ENCODE assay signal across 17 mouse cellular contexts in genomic region chr1:135817595-135817994, GRCm38 (mm10). TPM values are rescaled to one million over a fixed set of nuclear protein-coding genes. Genes with fewer than 3 reads are reported as not detected.
A peak's percentile ranks its signal among the peaks of the same experiment; 100 is the strongest.
DNase-seq lines count a peak whose midpoint lies in the region; ATAC-seq and TF ChIP-seq lines count a peak whose summit lies in the region.
"Had no signal": no experiment of that assay in that cellular context is flagged by ENCODE, and none has a peak within 500 bp of the region (broad histone marks: within the 10 kb centered on the region; RNA-seq: fewer than 3 reads in every experiment).

No protein-coding gene starts in this region.

- H3K4me1 ChIP-seq in hindbrain, embryonic 13.5 days (replicated peaks) = peaks cover 22% of the 10 kb centered on the region
- H3K4me1 ChIP-seq in hindbrain, embryonic 14.5 days (replicated peaks; ENCODE audit: control insufficient read depth, insufficient read depth, low read length) = peaks cover 11% of the 10 kb centered on the region
- H3K4me1 ChIP-seq in intestine, postnatal 0 days (replicated peaks; ENCODE audit: control insufficient read depth, insufficient read depth, low read length) = peaks cover 20% of the 10 kb centered on the region

- WGBS in hindbrain, embryonic 13.5 days = 75% methylated on average over 4 of the region's 4 CpGs
- WGBS in hindbrain, embryonic 14.5 days = 80% methylated on average over 4 of the region's 4 CpGs
- WGBS in intestine, postnatal 0 days = 33% methylated on average over 4 of the region's 4 CpGs

- DNase-seq in hindbrain, embryonic 14.5 days (ENCODE audit: low spot score) = no peak
- peak; percentile 62 for DNase-seq in CD4-positive, CD25-positive, alpha-beta regulatory T cell, adult 2 months (ENCODE audit: low read depth, low spot score)
- no peak for DNase-seq in urinary bladder, adult 2 months (ENCODE audit: low spot score)
- DNase-seq in urinary bladder, adult 18-20 months (ENCODE audit: low spot score in 2 of 2) = no peak
- DNase-seq: adrenal gland, postnatal 14 days; cerebellum, adult 18-20 months; kidney, postnatal 36 days; right cerebral cortex, postnatal 14 days had no signal

- H3K27me3 ChIP-seq in hindbrain, embryonic 13.5 days = peaks cover 76% of the 10 kb centered on the region
- peaks cover 49% of the 10 kb centered on the region for H3K27me3 ChIP-seq in hindbrain, embryonic 14.5 days (ENCODE audit: control insufficient read depth, insufficient read depth, low read length)
- H3K27me3 ChIP-seq in intestine, postnatal 0 days (replicated peaks; ENCODE audit: control insufficient read depth, insufficient read depth, low read length) = no peaks in the 10 kb centered on the region

- no peaks in the 10 kb centered on the region for H3K36me3 ChIP-seq in hindbrain, embryonic 13.5 days
- H3K36me3 ChIP-seq in hindbrain, embryonic 14.5 days (replicated peaks; ENCODE audit: control insufficient read depth, insufficient read depth) = no peaks in the 10 kb centered on the region
- H3K36me3 ChIP-seq in intestine, postnatal 0 days (ENCODE audit: control insufficient read depth, insufficient read depth) = no peaks in the 10 kb centered on the region
- H3K36me3 ChIP-seq: embryonic facial prominence, embryonic 12.5 days; limb, embryonic 13.5 days; liver, embryonic 15.5 days; neural tube, embryonic 13.5 days had no signal

- 0 out of 2 replicates have a peak overlapping the region, but pooled peaks have one; percentile 2 for H3K4me3 ChIP-seq in hindbrain, embryonic 13.5 days
- no peak overlapping the region for H3K4me3 ChIP-seq in hindbrain, embryonic 14.5 days (replicated peaks; ENCODE audit: low read length)
- peak overlapping the region; percentile 65; the same call in 1 of the 2 replicates for H3K4me3 ChIP-seq in intestine, postnatal 0 days (ENCODE audit: low read depth, low read length)

- ATAC-seq in hindbrain, embryonic 13.5 days (ENCODE audit: low FRiP score) = no peak
- ATAC-seq in hindbrain, embryonic 14.5 days (ENCODE audit: low FRiP score) = no peak
- peak; percentile 78 for ATAC-seq in activated CD4-positive, CD25-positive, alpha-beta regulatory T cell, adult 4 months
- no peak for ATAC-seq in intestine, postnatal 0 days
- ATAC-seq in cerebellum, adult (ENCODE audit: insufficient number of reproducible peaks, low FRiP score, low TSS enrichment) = no peak

- H3K9me3 ChIP-seq in hindbrain, embryonic 13.5 days = no peaks in the 10 kb centered on the region
- no peaks in the 10 kb centered on the region for H3K9me3 ChIP-seq in hindbrain, embryonic 14.5 days (ENCODE audit: control insufficient read depth, low read length)
- H3K9me3 ChIP-seq in intestine, postnatal 0 days (ENCODE audit: control insufficient read depth) = no peaks in the 10 kb centered on the region
- H3K9me3 ChIP-seq: embryonic facial prominence, embryonic 12.5 days; limb, embryonic 13.5 days; liver, embryonic 15.5 days; neural tube, embryonic 13.5 days had no signal

- no peak overlapping the region for H3K27ac ChIP-seq in hindbrain, embryonic 13.5 days
- H3K27ac ChIP-seq in hindbrain, embryonic 14.5 days = no peak overlapping the region
- no peak overlapping the region for H3K27ac ChIP-seq in intestine, postnatal 0 days (ENCODE audit: low read depth, low read length)
- H3K27ac ChIP-seq: embryonic facial prominence, embryonic 12.5 days; limb, embryonic 13.5 days; liver, embryonic 15.5 days; neural tube, embryonic 13.5 days had no signal

- H3K4me2 ChIP-seq in hindbrain, embryonic 13.5 days = no peak overlapping the region
- H3K4me2 ChIP-seq in hindbrain, embryonic 14.5 days (replicated peaks) = no peak overlapping the region
- peak overlapping the region; percentile 80; the same call in 1 of the 2 replicates for H3K4me2 ChIP-seq in intestine, postnatal 0 days (replicated peaks; ENCODE audit: low read depth)

- H3K9ac ChIP-seq in hindbrain, embryonic 13.5 days = no peak overlapping the region
- no peak overlapping the region for H3K9ac ChIP-seq in hindbrain, embryonic 14.5 days
- no peak overlapping the region for H3K9ac ChIP-seq in intestine, postnatal 0 days (ENCODE audit: low read depth, low read length)
- H3K9ac ChIP-seq: liver, embryonic 15.5 days had no signal

- no peak for TF ChIP-seq CTCF in intestine, postnatal 0 days (IDR thresholded peaks at IDR 0.05; ENCODE audit: low read depth)

RNA-seq across cellular contexts. Expression of gene Lad1, which starts 0.8 kb away (rescaled TPM):
- polyA plus RNA-seq in hindbrain, embryonic 13.5 days (2015; fragmentation: Nextera tagmentation; extraction: Ambion mirVana) = 0.65 and 0.84 TPM in 2 replicates
- 0.23 and 0.51 TPM in 2 replicates for polyA plus RNA-seq in hindbrain, embryonic 14.5 days (2014; fragmentation: Nextera tagmentation; extraction: Ambion mirVana)
- 10 to 100 TPM in 1 of 2 experiments, 1 to 10 TPM in 1; 7.8 to 12.4 TPM for polyA plus RNA-seq in activated CD4-positive, CD25-positive, alpha-beta regulatory T cell, adult 4 months (2017; shearing (Covaris generic))
- polyA plus RNA-seq in intestine, postnatal 0 days (2015; fragmentation: Nextera tagmentation; extraction: Ambion mirVana) = 208 and 224 TPM in 2 replicates
- 43.4 and 46.3 TPM in 2 replicates for polyA plus RNA-seq in urinary bladder, adult 2 months (2012; rRNA removed)

RNA-seq across cellular contexts. Expression of gene Tnnt2, which starts 18.6 kb away (rescaled TPM):
- 12.1 and 16.2 TPM in 2 replicates for polyA plus RNA-seq in hindbrain, embryonic 13.5 days (2015; fragmentation: Nextera tagmentation; extraction: Ambion mirVana)
- polyA plus RNA-seq in hindbrain, embryonic 14.5 days (2014; fragmentation: Nextera tagmentation; extraction: Ambion mirVana) = 0.39 and 0.70 TPM in 2 replicates
- under 1 TPM; 0.46 to 0.83 TPM for polyA plus RNA-seq in activated CD4-positive, CD25-positive, alpha-beta regulatory T cell, adult 4 months (2017; shearing (Covaris generic))
- polyA plus RNA-seq in intestine, postnatal 0 days (2015; fragmentation: Nextera tagmentation; extraction: Ambion mirVana) = 56.8 and 73.9 TPM in 2 replicates
- polyA plus RNA-seq in urinary bladder, adult 2 months (2012; rRNA removed) = 274 and 426 TPM in 2 replicates
- polyA plus RNA-seq: forebrain, embryonic 11.5 days had no signal

RNA-seq across cellular contexts. Expression of gene Tnni1, which starts 38.4 kb away (rescaled TPM):
- 5.6 and 6.0 TPM in 2 replicates for polyA plus RNA-seq in hindbrain, embryonic 13.5 days (2015; fragmentation: Nextera tagmentation; extraction: Ambion mirVana)
- polyA plus RNA-seq in hindbrain, embryonic 14.5 days (2014; fragmentation: Nextera tagmentation; extraction: Ambion mirVana) = 0.47 and 1.7 TPM in 2 replicates
- not detected for polyA plus RNA-seq in activated CD4-positive, CD25-positive, alpha-beta regulatory T cell, adult 4 months (2017; shearing (Covaris generic))
- polyA plus RNA-seq in intestine, postnatal 0 days (2015; fragmentation: Nextera tagmentation; extraction: Ambion mirVana) = 3.1 and 4.1 TPM in 2 replicates
- polyA plus RNA-seq in urinary bladder, adult 2 months (2012; rRNA removed) = 1.1 and 1.2 TPM in 2 replicates

RNA-seq across cellular contexts. Expression of gene Phlda3, which starts 51.7 kb away (rescaled TPM):
- 19.6 and 20.6 TPM in 2 replicates for polyA plus RNA-seq in hindbrain, embryonic 13.5 days (2015; fragmentation: Nextera tagmentation; extraction: Ambion mirVana)
- polyA plus RNA-seq in hindbrain, embryonic 14.5 days (2014; fragmentation: Nextera tagmentation; extraction: Ambion mirVana) = 38.5 and 38.7 TPM in 2 replicates
- polyA plus RNA-seq in activated CD4-positive, CD25-positive, alpha-beta regulatory T cell, adult 4 months (2017; shearing (Covaris generic)) = 1 to 10 TPM; 1.9 to 3.8 TPM
- polyA plus RNA-seq in intestine, postnatal 0 days (2015; fragmentation: Nextera tagmentation; extraction: Ambion mirVana) = 22.0 and 22.5 TPM in 2 replicates
- 124 and 138 TPM in 2 replicates for polyA plus RNA-seq in urinary bladder, adult 2 months (2012; rRNA removed)
